Mouse (Mus musculus): Measurements from ENCODE around the gene Mark3.

Gene Mark3

DNA sequence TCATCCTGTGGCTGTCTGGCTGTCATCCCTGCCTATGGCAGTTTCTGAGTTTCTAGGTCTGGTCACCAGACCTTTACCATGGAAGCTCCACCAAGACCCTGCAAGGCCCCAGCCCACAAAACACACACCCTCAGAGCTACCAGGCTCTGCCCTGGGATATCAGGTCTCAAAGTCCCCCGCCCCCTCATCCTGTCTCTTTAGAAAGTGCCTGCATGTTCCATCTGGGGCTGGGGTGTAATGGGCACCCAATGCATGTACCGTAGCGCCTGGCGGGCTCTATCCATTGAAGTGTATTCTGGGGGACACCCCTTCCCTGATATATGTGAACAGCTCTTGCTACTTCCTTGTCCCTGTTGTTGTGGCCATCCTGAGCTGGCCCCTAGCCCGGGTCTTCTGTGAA lies 118.6 kb downstream of the Mark3 start:
- no peak for TF ChIP-seq GATA4 (IDR thresholded peaks at IDR 0.05; ENCODE audit: insufficient replicate concordance, low read length)

DNA sequence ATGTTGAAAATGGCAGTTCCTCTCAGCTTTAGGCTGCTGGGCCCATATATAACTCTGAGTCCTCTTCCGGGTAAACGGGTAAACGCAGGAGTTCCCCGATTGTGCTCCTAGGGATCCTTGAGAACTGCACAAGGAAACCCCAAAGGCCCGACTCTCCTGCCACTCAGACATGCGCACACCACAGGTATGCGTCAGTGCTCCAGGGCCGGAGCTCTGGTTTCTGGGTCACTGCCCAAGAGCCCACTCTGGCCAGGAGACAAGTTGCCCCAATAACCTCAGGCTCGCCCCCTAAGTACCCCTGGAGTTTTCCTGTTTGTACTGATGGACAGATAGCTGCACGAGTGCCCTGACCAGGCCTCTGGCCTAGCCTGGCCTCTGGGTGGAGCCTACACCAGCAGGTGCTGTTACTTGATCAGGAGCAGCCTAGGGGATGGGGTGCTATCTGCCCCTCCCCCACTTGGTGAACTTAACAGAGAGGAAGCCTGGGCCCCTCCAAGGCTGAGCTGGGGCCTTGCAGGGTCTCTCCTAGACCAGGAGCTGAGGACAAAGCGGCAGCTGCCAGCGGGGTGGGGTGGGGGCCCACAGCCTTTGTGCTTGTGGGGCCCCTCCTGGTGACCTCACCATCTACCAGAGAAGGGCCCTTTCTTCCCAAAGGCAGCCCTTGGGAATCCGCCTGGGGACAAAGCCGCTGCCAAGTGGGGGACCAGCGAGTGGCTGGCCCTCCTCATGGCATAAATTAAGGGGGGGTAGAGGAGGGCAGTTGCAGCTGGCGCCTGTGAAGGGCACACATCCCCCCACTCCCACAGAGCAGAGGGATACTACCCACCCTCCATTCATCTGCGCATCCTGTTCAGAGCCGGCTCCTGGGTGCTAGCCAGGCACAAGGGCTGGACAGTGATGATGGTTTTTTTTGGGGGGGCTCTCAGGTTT lies 119.3 kb downstream of the Mark3 start:
- no peak for TF ChIP-seq GATA4 (IDR thresholded peaks at IDR 0.05; ENCODE audit: insufficient replicate concordance, low read length)

DNA sequence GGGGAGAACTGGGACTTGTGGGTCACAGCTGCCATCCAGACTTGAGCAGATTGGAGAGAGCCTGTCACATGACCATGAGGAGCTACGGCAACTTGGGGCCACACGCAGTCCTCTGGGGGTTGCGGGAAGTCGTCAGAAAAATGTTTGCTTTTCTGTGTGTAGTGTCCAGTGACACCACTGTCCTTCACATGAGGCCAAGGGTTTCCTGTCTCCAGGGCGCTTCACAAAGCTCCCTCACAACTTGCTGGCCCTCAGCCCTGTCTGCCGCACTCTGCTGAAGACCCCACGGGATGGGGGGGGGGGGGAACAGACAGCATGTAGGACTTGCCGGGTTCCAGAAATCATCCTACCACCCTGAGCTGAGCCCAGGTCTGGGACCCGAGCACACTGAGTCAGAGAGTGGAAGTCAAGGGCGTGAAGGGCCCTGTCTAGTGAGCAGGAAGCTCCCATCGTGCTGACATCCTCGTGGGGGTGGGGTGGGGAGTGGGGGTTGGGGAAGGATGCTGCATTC lies 120.0 kb downstream of the Mark3 start:
- TF ChIP-seq GATA4 (IDR thresholded peaks at IDR 0.05; ENCODE audit: insufficient replicate concordance, low read length) = no peak

DNA sequence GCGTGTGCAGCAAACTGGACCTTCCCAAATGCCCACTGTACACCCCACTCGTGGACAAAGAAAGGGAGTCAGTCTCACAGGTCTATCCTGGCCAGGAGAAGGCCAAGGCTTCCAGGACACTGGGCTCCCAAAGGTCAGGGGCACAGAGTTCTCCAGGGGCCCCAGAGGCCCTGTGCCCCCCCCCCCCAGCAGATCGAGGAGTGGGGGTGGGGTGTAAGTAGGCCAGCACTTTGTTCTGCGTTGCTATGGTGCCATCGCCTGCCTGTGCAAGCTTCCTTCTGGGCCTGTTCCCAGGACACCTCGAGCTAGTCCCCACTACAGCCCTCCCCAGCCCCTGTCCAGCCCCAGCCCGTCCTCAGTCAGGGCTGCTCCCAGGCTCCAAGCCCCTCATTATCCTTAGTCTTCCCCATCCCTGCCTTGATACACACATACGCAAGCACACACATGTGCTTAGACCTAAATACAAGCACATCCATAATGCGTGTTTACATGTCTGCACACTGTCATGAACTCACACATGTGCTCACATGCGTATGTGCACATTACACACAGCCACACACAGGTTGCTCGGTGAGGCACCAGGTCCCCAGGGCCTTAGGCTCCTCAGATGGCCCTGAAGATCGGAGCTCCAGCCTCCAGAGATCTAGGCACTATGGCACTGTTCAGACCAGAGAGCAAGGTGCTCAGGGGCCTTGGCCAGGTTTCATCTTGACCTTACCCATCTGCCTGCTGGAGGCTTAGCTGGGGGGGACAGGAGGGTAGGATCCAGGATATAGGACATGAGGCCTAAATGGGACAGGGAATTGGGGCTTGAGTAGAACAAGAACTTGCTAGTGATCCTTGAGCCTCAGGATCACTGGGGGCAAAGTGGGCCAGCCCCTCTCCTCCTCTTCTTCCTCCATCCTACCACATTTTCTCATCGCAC lies 120.8 kb downstream of the Mark3 start:
- TF ChIP-seq GATA4 (IDR thresholded peaks at IDR 0.05; ENCODE audit: insufficient replicate concordance, low read length) = no peak

DNA sequence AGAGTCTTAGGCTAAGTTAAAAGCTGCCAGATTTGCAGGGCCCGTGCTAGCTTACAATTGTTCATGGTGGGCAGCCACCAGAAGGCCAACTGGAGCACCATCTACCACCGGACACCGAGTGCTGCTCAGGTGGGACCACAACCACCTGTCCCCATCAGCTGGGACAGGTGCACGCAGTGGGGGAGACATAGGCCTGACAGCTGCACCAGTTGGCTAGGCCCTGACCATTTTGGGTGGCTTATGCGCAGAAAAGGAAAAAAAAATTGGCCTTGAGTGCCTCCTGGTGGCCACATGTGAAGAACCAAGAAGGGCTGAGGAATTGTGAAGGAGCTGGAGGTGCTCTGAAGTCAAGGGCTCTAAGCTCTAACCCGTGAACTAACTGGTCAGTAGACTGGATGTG lies 121.9 kb downstream of the Mark3 start:
- TF ChIP-seq GATA4 (IDR thresholded peaks at IDR 0.05; ENCODE audit: insufficient replicate concordance, low read length) = no peak

DNA sequence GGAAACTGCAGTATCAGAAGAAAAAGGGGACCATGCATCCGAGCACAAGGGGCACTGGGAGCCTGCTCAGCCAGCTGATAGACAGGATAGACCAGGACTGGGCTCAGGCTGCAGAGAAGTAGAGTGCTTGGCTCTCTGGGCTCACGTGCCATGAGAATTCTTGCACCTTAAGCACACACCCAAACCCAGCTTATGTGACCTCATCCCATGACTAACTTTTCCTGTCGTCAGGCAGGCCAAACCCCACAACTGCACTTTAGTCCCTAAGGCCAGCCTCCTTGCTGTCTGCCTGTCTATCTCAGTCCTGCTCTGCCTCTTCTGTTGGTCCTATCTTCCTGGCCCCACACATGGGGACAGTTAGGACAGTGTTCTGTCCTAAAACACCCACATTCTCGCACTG lies 123.4 kb downstream of the Mark3 start:
- no peak for TF ChIP-seq GATA4 (IDR thresholded peaks at IDR 0.05; ENCODE audit: insufficient replicate concordance, low read length)

DNA sequence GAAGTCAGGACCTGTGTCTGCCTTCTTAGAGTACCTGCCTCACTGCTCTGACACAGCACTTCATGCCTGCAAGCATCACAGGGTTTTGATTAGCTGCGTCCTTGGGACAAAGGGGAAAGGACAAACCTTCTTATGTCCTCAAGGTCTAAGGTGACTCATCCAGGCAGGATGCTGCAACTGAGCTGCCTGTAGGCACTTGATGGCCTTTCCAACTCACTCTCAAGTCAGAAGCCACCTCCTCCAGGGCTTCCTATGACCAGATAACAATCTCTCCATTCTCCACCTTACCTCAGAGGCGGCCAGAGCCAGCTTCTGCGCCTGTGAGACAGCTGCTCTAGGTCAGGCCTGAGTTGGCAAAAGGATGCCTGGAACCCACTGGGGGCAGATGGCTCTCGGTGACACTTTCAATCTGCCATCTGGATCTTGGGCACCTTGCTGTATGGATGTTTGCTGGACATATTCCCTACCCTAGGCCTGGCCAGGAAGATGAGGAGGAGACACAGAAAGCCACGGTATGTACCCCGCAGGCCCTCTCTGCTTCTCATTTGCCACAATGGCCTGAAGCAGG lies 124.1 kb downstream of the Mark3 start:
- no peak for TF ChIP-seq GATA4 (IDR thresholded peaks at IDR 0.05; ENCODE audit: insufficient replicate concordance, low read length)

DNA sequence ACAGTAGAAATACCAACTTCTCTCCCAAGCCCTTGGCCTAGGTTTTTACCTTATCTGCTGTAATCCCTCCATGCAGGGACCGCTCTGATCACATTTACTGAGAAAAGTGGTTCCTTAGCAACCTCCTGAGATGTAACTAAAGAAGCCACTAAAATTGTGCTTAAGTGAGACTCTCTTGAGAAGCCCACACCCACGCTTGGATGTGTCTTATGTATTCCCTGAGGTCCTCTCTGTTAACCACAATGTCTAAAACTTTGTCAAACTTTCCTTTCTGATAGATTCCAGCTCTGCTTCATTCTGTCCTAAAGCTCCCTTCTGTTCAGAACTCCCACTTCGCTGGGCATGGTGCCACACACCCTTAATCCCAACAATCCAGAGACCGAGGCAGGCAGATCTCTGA lies 125.2 kb downstream of the Mark3 start:
- no peak for TF ChIP-seq GATA4 (IDR thresholded peaks at IDR 0.05; ENCODE audit: insufficient replicate concordance, low read length)

DNA sequence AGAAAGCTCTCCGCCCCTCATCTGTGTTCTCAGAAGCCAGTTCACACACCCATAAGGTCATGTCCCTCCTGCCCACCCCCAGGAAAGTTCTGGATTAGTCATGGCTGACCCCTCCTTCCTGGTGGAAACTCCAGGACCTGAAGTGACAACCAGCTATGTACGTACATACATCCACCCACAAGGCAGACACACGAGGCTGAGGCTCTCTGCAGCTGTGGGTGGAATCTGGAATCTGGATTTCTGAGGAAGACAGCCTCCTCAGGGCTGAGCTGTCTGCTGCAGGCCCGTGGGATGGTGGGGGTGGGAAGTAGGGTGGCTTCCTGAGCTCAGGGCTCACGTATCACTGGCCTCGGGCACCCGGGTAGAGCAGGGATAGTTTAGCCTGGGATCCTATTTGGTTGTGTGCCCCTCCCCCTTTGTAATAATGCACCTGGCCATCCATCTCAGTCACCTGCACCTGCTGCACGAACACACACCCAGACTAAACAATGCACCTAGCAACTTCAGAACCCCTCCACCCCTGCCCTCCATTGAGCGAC lies 126.7 kb downstream of the Mark3 start:
- TF ChIP-seq GATA4 (IDR thresholded peaks at IDR 0.05; ENCODE audit: insufficient replicate concordance, low read length) = no peak

DNA sequence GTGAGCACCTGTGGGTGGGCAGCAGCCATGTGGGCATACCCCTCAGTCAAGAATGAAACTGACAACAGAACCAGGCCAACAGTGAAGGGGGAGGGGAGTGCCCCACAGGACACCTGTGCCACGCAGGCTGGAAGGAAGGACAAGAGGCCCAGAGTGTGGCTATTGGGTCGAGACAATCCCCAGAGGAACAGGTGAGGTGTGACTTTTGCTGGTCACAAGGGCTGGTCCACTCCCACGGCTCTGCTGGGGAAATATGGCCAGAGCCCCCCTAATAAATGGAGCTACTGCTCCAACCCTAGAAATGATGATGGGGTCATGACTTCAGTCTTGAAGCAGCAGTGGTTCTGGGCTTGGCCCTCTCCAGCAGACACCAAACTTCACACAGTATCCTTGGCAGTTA lies 129.0 kb downstream of the Mark3 start:
- TF ChIP-seq GATA4 (IDR thresholded peaks at IDR 0.05; ENCODE audit: insufficient replicate concordance, low read length) = no peak

DNA sequence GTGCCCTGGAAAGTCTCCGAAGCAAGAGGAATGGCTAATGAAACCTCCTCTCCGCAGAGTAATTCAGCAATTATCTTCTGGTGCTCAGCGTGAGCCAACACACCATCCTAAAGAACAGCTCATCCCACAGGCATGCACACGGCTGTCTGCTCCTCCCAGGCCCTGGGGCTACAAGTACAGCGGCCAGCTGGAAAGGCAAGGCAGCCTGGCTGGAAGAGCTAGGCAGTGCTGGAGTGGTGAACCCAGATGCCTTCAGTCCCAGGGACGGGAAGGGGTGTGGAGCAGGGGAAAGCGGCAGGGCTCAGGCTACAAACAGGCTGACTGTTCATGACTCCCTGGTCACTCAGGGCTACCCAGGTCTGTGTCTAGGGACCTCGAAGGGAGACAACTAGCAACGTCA lies 130.3 kb downstream of the Mark3 start:
- no peak for TF ChIP-seq GATA4 (IDR thresholded peaks at IDR 0.05; ENCODE audit: insufficient replicate concordance, low read length)

DNA sequence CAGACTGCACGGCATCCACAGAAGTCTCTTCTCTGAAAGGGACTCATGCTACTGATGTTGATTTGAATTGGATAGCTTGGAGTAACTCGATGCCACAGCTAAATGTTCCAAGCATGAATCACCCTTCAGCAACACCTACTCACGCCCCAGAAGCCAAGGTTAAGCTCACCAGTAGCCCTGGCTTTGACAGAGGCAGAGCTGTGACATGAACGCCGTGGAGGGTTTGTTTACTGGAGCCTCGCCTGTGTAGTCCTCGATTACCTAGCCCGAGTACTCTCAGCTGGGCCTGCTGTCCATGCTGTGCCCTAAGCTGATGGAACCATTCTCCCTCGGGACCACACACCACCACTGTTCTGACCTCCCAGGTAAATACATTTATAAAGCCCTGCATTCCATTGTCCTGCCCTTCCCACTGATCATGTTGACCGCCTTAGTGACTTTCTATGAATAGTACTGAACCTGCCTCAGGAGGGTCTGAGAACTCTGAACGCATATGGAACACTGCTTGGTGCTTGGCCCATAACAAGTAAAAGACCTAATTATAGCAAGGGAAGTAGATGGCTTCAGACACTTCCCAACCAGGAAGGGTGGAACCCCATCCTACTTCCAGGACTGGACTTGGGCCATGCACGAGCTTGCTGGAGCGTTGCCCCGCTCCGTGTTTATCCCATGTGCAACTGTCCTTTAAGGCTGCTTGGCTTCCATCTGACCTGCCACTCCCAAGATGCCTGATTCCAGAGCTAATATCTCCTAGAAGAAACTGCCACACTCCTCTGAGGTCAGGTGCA lies 131.1 kb downstream of the Mark3 start:
- no peak for TF ChIP-seq GATA4 (IDR thresholded peaks at IDR 0.05; ENCODE audit: insufficient replicate concordance, low read length)

Data from liver, adult (tissue).